8 mouse cellular contexts compared by ENCODE assay signal in the genomic region with DNA sequence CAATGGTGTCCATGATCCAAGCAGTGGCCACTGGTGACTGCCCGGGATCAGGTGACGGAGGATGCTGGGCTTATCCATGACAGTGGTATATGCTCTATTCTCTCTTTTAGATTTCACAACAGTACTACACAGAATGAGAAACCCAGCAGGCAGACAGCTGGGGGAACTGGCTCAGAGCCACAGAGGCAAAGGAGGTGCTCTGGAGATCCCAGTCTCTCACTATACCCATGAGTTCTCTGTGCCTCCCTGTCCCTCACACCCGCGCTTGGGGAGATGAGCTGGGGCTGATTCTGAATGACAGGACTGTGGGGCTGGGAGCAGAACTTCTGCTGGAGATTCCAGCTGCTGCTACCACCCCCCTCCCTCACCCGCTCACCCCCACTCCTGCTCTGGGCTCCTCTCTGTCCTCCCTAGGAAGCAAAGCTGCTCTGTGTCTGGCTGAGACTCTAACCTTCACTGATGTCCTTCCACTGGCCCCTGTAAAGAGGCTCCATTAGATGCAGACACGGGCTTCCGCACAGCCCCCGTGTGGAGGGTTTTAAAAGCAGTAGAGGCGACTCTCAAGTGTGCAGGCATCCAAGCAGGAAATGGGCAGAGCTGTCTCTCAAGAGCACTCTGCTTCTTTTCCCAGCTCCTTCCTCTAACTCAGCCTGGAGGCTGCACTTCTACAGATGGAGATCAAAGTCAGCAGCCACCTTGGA.
DNase-seq lines count a peak whose midpoint lies in the region; ATAC-seq and TF ChIP-seq lines count a peak whose summit lies in the region.

No protein-coding gene starts in this region.

- H3K9ac ChIP-seq in kidney, embryonic 14.5 days (ENCODE audit: low read depth, low read length) = no peak overlapping the region
- H3K9ac ChIP-seq in embryonic facial prominence, embryonic 13.5 days = peak overlapping the region; percentile 44; the same call in 1 of the 2 replicates
- no peak overlapping the region for H3K9ac ChIP-seq in hindbrain, postnatal 0 days (replicated peaks; ENCODE audit: low read length)

- no peak for DNase-seq in kidney, adult 18-20 months
- DNase-seq in hindbrain, postnatal 0 days (ENCODE audit: low spot score) = peak; percentile 43
- peak; percentile 48 for DNase-seq in lung, postnatal 14 days
- peak; percentile 29 for DNase-seq in thymus, postnatal 25 days
- DNase-seq in testis, postnatal 14 days (ENCODE audit: low spot score) = no peak

- peak; percentile 65; the same call in 1 of the 2 replicates for ATAC-seq in kidney, embryonic 14.5 days (ENCODE audit: low FRiP score, low TSS enrichment)
- no peak for ATAC-seq in embryonic facial prominence, embryonic 13.5 days (ENCODE audit: insufficient number of reproducible peaks, insufficient read depth, low FRiP score, low TSS enrichment, low read depth)
- peak; percentile 70 for ATAC-seq in hindbrain, postnatal 0 days
- no peak for ATAC-seq in CD4-positive, CD25-positive, alpha-beta regulatory T cell, adult 4 months

- H3K27me3 ChIP-seq in kidney, embryonic 14.5 days (ENCODE audit: control insufficient read depth, insufficient read depth, low read length) = no peaks in the 10 kb centered on the region
- no peaks in the 10 kb centered on the region for H3K27me3 ChIP-seq in embryonic facial prominence, embryonic 13.5 days
- H3K27me3 ChIP-seq in hindbrain, postnatal 0 days (ENCODE audit: insufficient read depth, low read length) = no peaks in the 10 kb centered on the region

- H3K9me3 ChIP-seq in kidney, embryonic 14.5 days (ENCODE audit: control insufficient read depth, low read length) = no peaks in the 10 kb centered on the region
- no peaks in the 10 kb centered on the region for H3K9me3 ChIP-seq in embryonic facial prominence, embryonic 13.5 days
- H3K9me3 ChIP-seq in hindbrain, postnatal 0 days (ENCODE audit: low read length) = no peaks in the 10 kb centered on the region

- 40% methylated on average over 9 of the region's 9 CpGs for WGBS in kidney, embryonic 14.5 days
- 41% methylated on average over 9 of the region's 9 CpGs for WGBS in embryonic facial prominence, embryonic 13.5 days
- 33% methylated on average over 9 of the region's 9 CpGs for WGBS in hindbrain, postnatal 0 days

- peaks cover 23% of the 10 kb centered on the region for H3K4me1 ChIP-seq in kidney, embryonic 14.5 days (ENCODE audit: control insufficient read depth, insufficient read depth, low read length)
- H3K4me1 ChIP-seq in embryonic facial prominence, embryonic 13.5 days = peaks cover 31% of the 10 kb centered on the region
- H3K4me1 ChIP-seq in hindbrain, postnatal 0 days (ENCODE audit: insufficient read depth, low read length) = peaks cover 15% of the 10 kb centered on the region; the same call in 1 of the 2 replicates

- no peak overlapping the region for H3K4me2 ChIP-seq in kidney, embryonic 14.5 days (replicated peaks; ENCODE audit: low read depth, low read length)
- peak overlapping the region; percentile 9; the same call in 1 of the 2 replicates for H3K4me2 ChIP-seq in embryonic facial prominence, embryonic 13.5 days
- H3K4me2 ChIP-seq in hindbrain, postnatal 0 days (ENCODE audit: low read depth, low read length) = no peak overlapping the region

- TF ChIP-seq CTCF in hindbrain, postnatal 0 days (IDR thresholded peaks at IDR 0.05; ENCODE audit: low read depth) = peak; percentile 46; the same call in 1 of the 2 replicates

- H3K27ac ChIP-seq in kidney, embryonic 14.5 days (ENCODE audit: low read depth, low read length) = no peak overlapping the region
- H3K27ac ChIP-seq in embryonic facial prominence, embryonic 13.5 days = no peak overlapping the region
- H3K27ac ChIP-seq in hindbrain, postnatal 0 days = no peak overlapping the region

- no peaks in the 10 kb centered on the region for H3K36me3 ChIP-seq in kidney, embryonic 14.5 days (ENCODE audit: control insufficient read depth, insufficient read depth, low read length)
- H3K36me3 ChIP-seq in embryonic facial prominence, embryonic 13.5 days = no peaks in the 10 kb centered on the region
- H3K36me3 ChIP-seq in hindbrain, postnatal 0 days (ENCODE audit: insufficient read depth, low read length) = no peaks in the 10 kb centered on the region

- no peak overlapping the region for H3K4me3 ChIP-seq in kidney, embryonic 14.5 days (ENCODE audit: low read length)
- H3K4me3 ChIP-seq in embryonic facial prominence, embryonic 13.5 days = no peak overlapping the region
- no peak overlapping the region for H3K4me3 ChIP-seq in hindbrain, postnatal 0 days (ENCODE audit: low read length)

Comparison
In these comparisons a context has a peak if more than half of its experiments do, and no peak if none do; other contexts are left out.
1. ATAC-seq: peak in kidney, embryonic 14.5 days (single experiment) and hindbrain, postnatal 0 days (single experiment); none in embryonic facial prominence, embryonic 13.5 days (single experiment) and CD4-positive, CD25-positive, alpha-beta regulatory T cell, adult 4 months (single experiment).
2. DNase-seq: peak in hindbrain, postnatal 0 days (single experiment), lung, postnatal 14 days (single experiment) and thymus, postnatal 25 days (single experiment); none in kidney, adult 18-20 months (single experiment) and testis, postnatal 14 days (single experiment).